In genomic region chr11:103714074-103714473, GRCm38 (mm10) we compare ENCODE assay signal across 22 mouse cellular contexts. TPM values are rescaled to one million over a fixed set of nuclear protein-coding genes. Genes with fewer than 3 reads are reported as not detected.
DNase-seq lines count a peak whose midpoint lies in the region; ATAC-seq and TF ChIP-seq lines count a peak whose summit lies in the region.
"Had no signal": no experiment of that assay in that cellular context is flagged by ENCODE, and none has a peak within 500 bp of the region (broad histone marks: within the 10 kb centered on the region; RNA-seq: fewer than 3 reads in every experiment).

No protein-coding gene starts in this region.

- peak; percentile 59 for ATAC-seq in intestine, postnatal 0 days
- no peak for ATAC-seq in intestine, embryonic 15.5 days
- ATAC-seq: activated CD4-positive, CD25-positive, alpha-beta regulatory T cell, adult 4 months; CD4-positive, CD25-positive, alpha-beta regulatory T cell, adult 4 months; Patski had no signal

- no peak for TF ChIP-seq CTCF in intestine, postnatal 0 days (IDR thresholded peaks at IDR 0.05; ENCODE audit: low read depth)
- TF ChIP-seq CTCF in kidney, adult 2 months (conservative IDR thresholded peaks at IDR 0.05; ENCODE audit: insufficient read depth, insufficient read length, low read depth, low read length), result no peak

- H3K9ac ChIP-seq in intestine, postnatal 0 days (ENCODE audit: low read depth, low read length), result no peak overlapping the region
- H3K9ac ChIP-seq in intestine, embryonic 15.5 days, result no peak overlapping the region

- no peak overlapping the region for H3K27ac ChIP-seq in intestine, postnatal 0 days (ENCODE audit: low read depth, low read length)
- H3K27ac ChIP-seq in intestine, embryonic 15.5 days, result no peak overlapping the region
- H3K27ac ChIP-seq in kidney, adult 2 months (ENCODE audit: insufficient read depth, low read depth, low read length), result peak overlapping the region; percentile 33; the same call in 1 of the 2 replicates

- no peak overlapping the region for H3K4me2 ChIP-seq in intestine, postnatal 0 days (replicated peaks; ENCODE audit: low read depth)
- H3K4me2 ChIP-seq in intestine, embryonic 15.5 days (replicated peaks), result no peak overlapping the region

- WGBS in intestine, postnatal 0 days, result 76% methylated on average over 2 of the region's 2 CpGs
- 83% methylated on average over 2 of the region's 2 CpGs for WGBS in intestine, embryonic 15.5 days
- WGBS in kidney, adult 2 months, result 62% methylated on average over 2 of the region's 2 CpGs

- no peaks in the 10 kb centered on the region for H3K4me1 ChIP-seq in intestine, postnatal 0 days (replicated peaks; ENCODE audit: control insufficient read depth, insufficient read depth, low read length)
- H3K4me1 ChIP-seq in intestine, embryonic 15.5 days (replicated peaks), result no peaks in the 10 kb centered on the region
- peaks cover 31% of the 10 kb centered on the region for H3K4me1 ChIP-seq in kidney, adult 2 months (ENCODE audit: control insufficient read depth, insufficient read depth, low read length)

- H3K27me3 ChIP-seq in intestine, postnatal 0 days (replicated peaks; ENCODE audit: control insufficient read depth, insufficient read depth, low read length), result no peaks in the 10 kb centered on the region
- H3K27me3 ChIP-seq in intestine, embryonic 15.5 days (replicated peaks), result no peaks in the 10 kb centered on the region
- no peaks in the 10 kb centered on the region for H3K27me3 ChIP-seq in kidney, adult 2 months (replicated peaks; ENCODE audit: control insufficient read depth, insufficient read depth, low read length)

- DNase-seq in kidney, adult 2 months, result peak; percentile 74
- no peak for DNase-seq in kidney, adult 11 months
- DNase-seq in kidney, adult 9 months, result peak; percentile 72
- DNase-seq in kidney, adult 18-20 months, result no peak
- peak; percentile 33 to 35 for DNase-seq in kidney, postnatal 36 days
- no peak for DNase-seq in kidney, postnatal 10 days
- DNase-seq: adrenal gland, adult 2 months; adrenal gland, adult 8-10 months; adrenal gland, postnatal 10 days; adrenal gland, postnatal 14 days; adrenal gland, postnatal 25 days; adrenal gland, postnatal 36 days; B cell, adult 2 months; cerebellum, adult 11 months; cerebellum, adult 11-12 months had no signal

- no peak overlapping the region for H3K4me3 ChIP-seq in intestine, postnatal 0 days (ENCODE audit: low read depth, low read length)
- no peak overlapping the region for H3K4me3 ChIP-seq in intestine, embryonic 15.5 days (replicated peaks)
- no peak overlapping the region for H3K4me3 ChIP-seq in kidney, adult 2 months (ENCODE audit: insufficient read depth, low read depth, low read length)

- no peak for TF ChIP-seq POLR2A in kidney, adult 2 months (IDR thresholded peaks at IDR 0.05; ENCODE audit: low read depth, low read length)

- H3K9me3 ChIP-seq in intestine, postnatal 0 days (ENCODE audit: control insufficient read depth), result no peaks in the 10 kb centered on the region
- H3K9me3 ChIP-seq in intestine, embryonic 15.5 days, result no peaks in the 10 kb centered on the region
- H3K9me3 ChIP-seq: G1E had no signal

- no peaks in the 10 kb centered on the region for H3K36me3 ChIP-seq in intestine, postnatal 0 days (ENCODE audit: control insufficient read depth, insufficient read depth)
- no peaks in the 10 kb centered on the region for H3K36me3 ChIP-seq in intestine, embryonic 15.5 days
- H3K36me3 ChIP-seq in kidney, adult 2 months (ENCODE audit: control insufficient read depth, insufficient read depth, low read length), result no peaks in the 10 kb centered on the region
- H3K36me3 ChIP-seq: G1E had no signal

RNA-seq across cellular contexts. Expression of gene Gosr2, which starts 16.4 kb away (rescaled TPM):
- polyA plus RNA-seq in intestine, postnatal 0 days (2015; fragmentation: Nextera tagmentation; extraction: Ambion mirVana), result 106 and 113 TPM in 2 replicates
- 65.3 and 70.7 TPM in 2 replicates for polyA plus RNA-seq in intestine, embryonic 15.5 days (2015; fragmentation: Nextera tagmentation; extraction: Ambion mirVana)
- polyA plus RNA-seq in kidney, adult 2 months (2012; rRNA removed), result 94.2 and 101 TPM in 2 replicates

RNA-seq across cellular contexts. Expression of gene Wnt9b, which starts 35.5 kb away (rescaled TPM):
- polyA plus RNA-seq in intestine, postnatal 0 days (2015; fragmentation: Nextera tagmentation; extraction: Ambion mirVana), result 0.03 and 0.09 TPM in 2 replicates
- 0.04 and 0.08 TPM in 2 replicates for polyA plus RNA-seq in intestine, embryonic 15.5 days (2015; fragmentation: Nextera tagmentation; extraction: Ambion mirVana)
- 2.7 and 3.5 TPM in 2 replicates for polyA plus RNA-seq in kidney, adult 2 months (2012; rRNA removed)
- polyA plus RNA-seq: activated CD4-positive, CD25-positive, alpha-beta regulatory T cell, adult 4 months; C2C12; CD4-positive, CD25-positive, alpha-beta regulatory T cell, adult 4 months; G1E; Patski had no signal

RNA-seq across cellular contexts. Expression of gene Wnt3, which starts 59.9 kb away (rescaled TPM):
- 0.51 and 0.55 TPM in 2 replicates for polyA plus RNA-seq in intestine, postnatal 0 days (2015; fragmentation: Nextera tagmentation; extraction: Ambion mirVana)
- 0.31 and 0.49 TPM in 2 replicates for polyA plus RNA-seq in intestine, embryonic 15.5 days (2015; fragmentation: Nextera tagmentation; extraction: Ambion mirVana)
- polyA plus RNA-seq in kidney, adult 2 months (2012; rRNA removed), result not detected in 2 replicates
- polyA plus RNA-seq: adrenal gland, adult 2 months; G1E; Patski had no signal

Comparison
In these comparisons a context has a peak if more than half of its experiments do, and no peak if none do; other contexts are left out.
1. DNase-seq: peak in kidney, adult 2 months (single experiment), kidney, adult 9 months (single experiment) and kidney, postnatal 36 days (2 of 2); none in kidney, adult 11 months (single experiment), kidney, adult 18-20 months (single experiment) and kidney, postnatal 10 days (single experiment).